Mouse (Mus musculus) embryonic facial prominence, embryonic 13.5 days (tissue): ENCODE measurements around the gene Pigl. TPM values are rescaled to one million over a fixed set of nuclear protein-coding genes. Genes with fewer than 3 reads are reported as not detected.

Experiments
- ATAC-seq: fragments of 200-750 bp; cut with Nextera tagmentation; 2 replicates; pipeline ENCODE4 v1.8.0; 2017; ENCODE audit warnings: low read depth; ENCODE audit not compliant: insufficient number of reproducible peaks, insufficient read depth, low FRiP score, low TSS enrichment
- H3K27ac ChIP-seq: fragments of 300-500 bp; sonication (generic); 2 replicates; pipeline ENCODE4 v1.5.1; 2015; ENCODE audit warnings: moderate library complexity, mild to moderate bottlenecking, inconsistent platforms
- H3K27me3 ChIP-seq: fragments of 300-500 bp; sonication (generic); 2 replicates; pipeline ENCODE4 v1.6.1; 2015; ENCODE audit warnings: mild to moderate bottlenecking, inconsistent platforms
- H3K36me3 ChIP-seq: fragments of 300-500 bp; sonication (generic); 2 replicates; pipeline ENCODE4 v1.6.1; 2015; ENCODE audit warnings: mild to moderate bottlenecking, inconsistent platforms
- H3K4me1 ChIP-seq: fragments of 300-500 bp; sonication (generic); 2 replicates; pipeline ENCODE4 v1.6.1; 2015; ENCODE audit warnings: inconsistent platforms
- H3K4me2 ChIP-seq: fragments of 300-500 bp; sonication (generic); 2 replicates; pipeline ENCODE4 v1.6.1; 2015; ENCODE audit warnings: moderate library complexity, mild to moderate bottlenecking, inconsistent platforms
- H3K4me3 ChIP-seq: fragments of 300-500 bp; sonication (generic); 2 replicates; pipeline ENCODE4 v1.5.1; 2015; ENCODE audit warnings: mild to moderate bottlenecking, inconsistent platforms
- H3K9ac ChIP-seq: fragments of 300-500 bp; sonication (generic); 2 replicates; pipeline ENCODE4 v1.6.1; 2015; ENCODE audit warnings: mild to moderate bottlenecking, inconsistent platforms
- H3K9me3 ChIP-seq: fragments of 300-500 bp; sonication (generic); 2 replicates; pipeline ENCODE4 v1.6.1; 2016; ENCODE audit warnings: inconsistent platforms
- WGBS: fragments of 180-500 bp; shearing (Covaris S2); methylation state at CpG from one replicate; pipeline ENCODE4 v1.1.7; 2015; ENCODE audit warnings: mixed read lengths; 5-methylcytosine and 5-hydroxymethylcytosine counted together
- polyA plus RNA-seq: library from polyadenylated mRNA; unstranded; fragments of >200 nt; fragmentation: Nextera tagmentation; extraction: Ambion mirVana; gene quantifications from 2 replicates; pipeline ENCODE4 v1.2.1, GENCODE M21; 2015

The Pigl gene
- polyA plus RNA-seq, result 8.4 and 9.6 TPM in 2 replicates

DNA sequence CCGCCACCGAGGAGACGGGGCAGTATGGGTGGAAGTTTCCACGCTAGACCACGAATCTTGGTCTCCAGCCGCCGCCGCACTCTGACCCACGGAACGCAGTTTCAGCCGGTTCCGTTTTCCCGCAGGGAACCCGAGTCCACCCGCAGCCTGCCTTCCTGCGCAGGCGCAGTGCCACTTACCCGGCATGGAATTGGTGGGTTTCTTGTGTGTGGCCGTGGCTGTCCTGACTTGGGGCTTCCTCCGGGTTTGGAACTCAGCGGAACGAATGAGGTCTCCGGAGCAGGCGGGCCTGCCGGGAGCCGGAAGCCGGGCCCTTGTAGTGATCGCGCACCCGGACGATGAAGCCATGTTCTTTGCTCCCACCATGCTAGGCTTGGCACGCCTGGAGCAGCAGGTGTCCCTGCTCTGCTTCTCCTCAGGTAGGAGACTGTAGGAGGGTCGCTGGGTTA, at the start of gene Pigl, which contains the start of gene Ncor1:
Pigl (plus strand) TSS at position 185 of the 449 bp plus-strand sequence.
Ncor1 (minus strand) TSS at position 266 of the 449 bp plus-strand sequence.
- Histone ChIP-seq H3K9ac (peak within 1 kb of the TSS; percentile 99), H3K4me2 (peak within 1 kb of the TSS; percentile 81), H3K36me3 (no peaks in the 10 kb centered on the region), H3K27ac (peak within 1 kb of the TSS; percentile 97), H3K27me3 (no peaks in the 10 kb centered on the region), H3K4me3 (peak within 1 kb of the TSS; percentile 94), H3K9me3 (no peaks in the 10 kb centered on the region), H3K4me1 (peaks cover 16% of the 10 kb centered on the region)
- ATAC-seq, result peak; percentile 21
- WGBS, result under 1% methylated on average over 33 of the region's 33 CpGs

DNA sequence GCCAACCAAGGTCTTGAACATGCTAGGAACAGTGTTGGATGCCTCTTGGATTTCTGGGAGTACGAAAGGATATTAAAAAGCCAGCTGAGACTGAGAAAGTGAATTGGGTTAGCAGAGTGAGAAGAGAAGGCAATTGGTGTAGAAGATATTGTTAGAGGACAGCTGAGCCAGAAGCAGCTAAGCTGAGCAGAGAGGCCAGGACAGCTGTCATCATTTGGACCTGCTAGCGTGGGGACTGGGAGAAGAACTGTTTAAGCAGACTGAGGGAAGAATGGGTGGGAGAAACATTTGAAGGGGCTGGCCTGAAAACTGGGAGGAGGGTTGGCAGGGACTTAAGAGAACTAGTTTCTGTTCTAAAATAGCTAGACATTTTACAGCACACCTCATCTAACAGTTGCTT, 49.4 kb upstream of the Pigl start:
- no peaks in the 10 kb centered on the region for H3K4me1 ChIP-seq
- H3K36me3 ChIP-seq, result peaks cover 37% of the 10 kb centered on the region
- no peaks in the 10 kb centered on the region for H3K27me3 ChIP-seq
- H3K4me2 ChIP-seq, result no peak overlapping the region
- H3K9me3 ChIP-seq, result no peaks in the 10 kb centered on the region
- no peak overlapping the region for H3K27ac ChIP-seq
- 91% methylated on average over 2 of the region's 2 CpGs for WGBS
- ATAC-seq, result no peak
- H3K9ac ChIP-seq, result no peak overlapping the region
- no peak overlapping the region for H3K4me3 ChIP-seq

DNA sequence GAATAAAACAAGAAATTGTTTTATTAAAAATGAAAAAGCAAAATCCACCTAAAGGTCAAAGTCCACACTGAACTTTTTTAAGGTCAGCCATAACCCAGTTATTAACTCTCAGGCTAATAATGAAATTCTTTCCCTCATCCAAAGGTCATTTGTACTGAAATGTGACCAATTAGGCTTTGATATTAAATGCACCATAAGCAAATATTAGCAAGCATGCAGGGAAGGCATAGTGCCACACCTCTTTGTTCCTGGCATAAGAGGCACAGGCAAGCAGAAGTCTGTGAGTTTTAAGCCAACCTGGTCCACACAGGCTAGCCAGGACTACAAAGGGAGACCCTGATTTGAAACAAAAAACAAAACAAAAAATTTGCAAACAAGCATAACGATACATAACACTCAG, 48.6 kb upstream of the Pigl start:
- 98% methylated on average over 1 of the region's 1 CpGs for WGBS
- Histone ChIP-seq H3K4me1 (no peaks in the 10 kb centered on the region), H3K36me3 (peaks cover 44% of the 10 kb centered on the region), H3K4me3 (no peak overlapping the region), H3K27me3 (no peaks in the 10 kb centered on the region), H3K4me2 (no peak overlapping the region), H3K27ac (no peak overlapping the region), H3K9me3 (no peaks in the 10 kb centered on the region), H3K9ac (no peak overlapping the region)
- ATAC-seq, result no peak

DNA sequence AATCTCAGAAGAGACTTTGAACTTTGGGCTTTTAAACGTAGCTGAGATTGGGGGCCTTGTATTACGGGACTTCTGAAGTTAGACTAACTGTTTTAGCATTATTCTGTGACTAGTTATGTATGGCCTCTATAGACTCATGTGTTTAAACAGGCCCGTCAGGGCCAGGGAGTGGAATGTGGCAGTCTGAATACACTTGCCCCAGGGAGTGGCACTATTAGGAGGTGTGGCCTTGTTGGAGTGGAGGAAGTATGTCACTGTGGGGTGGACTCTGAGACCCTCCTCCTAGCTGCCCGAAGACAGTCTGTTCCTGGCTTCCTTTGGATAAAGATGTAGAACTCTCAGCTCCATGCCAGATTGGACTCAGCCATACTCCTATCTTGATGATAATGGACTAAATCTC, 43.2 kb upstream of the Pigl start:
- Histone ChIP-seq H3K9ac (no peak overlapping the region), H3K4me2 (no peak overlapping the region), H3K4me3 (no peak overlapping the region), H3K27me3 (no peaks in the 10 kb centered on the region), H3K4me1 (no peaks in the 10 kb centered on the region), H3K36me3 (peaks cover 62% of the 10 kb centered on the region), H3K27ac (no peak overlapping the region), H3K9me3 (no peaks in the 10 kb centered on the region)
- WGBS, result 84% methylated on average over 4 of the region's 4 CpGs
- no peak for ATAC-seq

DNA sequence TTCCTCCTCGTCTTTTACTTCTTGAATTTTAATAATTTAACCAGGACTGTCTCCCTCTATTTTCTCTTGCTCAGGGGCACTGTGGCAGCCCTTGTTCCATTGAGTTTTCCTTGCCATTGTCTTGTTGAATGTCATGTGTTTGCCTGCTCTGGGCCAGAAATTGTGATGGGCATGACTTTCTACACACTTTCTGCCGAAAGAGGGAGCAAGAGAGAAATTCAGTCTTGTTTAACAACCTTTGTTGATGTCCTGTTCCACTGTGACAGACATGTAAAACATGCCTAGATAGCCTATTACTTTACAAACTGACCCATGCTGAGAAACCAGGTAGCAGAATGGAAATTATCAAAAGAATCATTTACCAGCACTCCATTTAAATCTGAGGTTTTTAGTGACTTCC, 33.7 kb upstream of the Pigl start:
- Histone ChIP-seq H3K36me3 (peaks cover 42% of the 10 kb centered on the region), H3K4me1 (no peaks in the 10 kb centered on the region), H3K4me2 (no peak overlapping the region), H3K27me3 (no peaks in the 10 kb centered on the region), H3K4me3 (no peak overlapping the region), H3K9ac (no peak overlapping the region), H3K27ac (no peak overlapping the region), H3K9me3 (no peaks in the 10 kb centered on the region)
- ATAC-seq, result no peak
- 72% methylated on average over 2 of the region's 2 CpGs for WGBS

DNA sequence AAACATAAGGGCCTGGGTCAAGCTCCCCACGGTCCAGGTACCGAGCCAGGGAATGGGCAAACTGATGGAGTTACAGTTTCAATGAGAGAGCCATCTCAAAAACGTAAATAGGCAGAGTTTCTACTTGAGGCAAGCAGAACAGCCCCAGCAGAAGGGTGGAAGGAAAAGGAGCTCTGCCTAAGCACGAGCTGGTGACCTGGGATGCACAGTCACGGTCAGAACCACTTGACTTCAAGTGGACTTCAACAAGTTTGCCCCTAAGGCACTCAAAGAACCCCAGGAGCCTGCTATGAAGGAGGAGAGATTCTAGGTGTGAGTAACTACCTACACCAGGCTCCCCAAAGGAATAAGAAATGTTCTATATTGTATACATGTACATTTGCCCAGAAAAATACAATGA, 32.0 kb upstream of the Pigl start:
- Histone ChIP-seq H3K4me1 (no peaks in the 10 kb centered on the region), H3K36me3 (peaks cover 50% of the 10 kb centered on the region), H3K9ac (no peak overlapping the region), H3K9me3 (no peaks in the 10 kb centered on the region), H3K27me3 (no peaks in the 10 kb centered on the region), H3K4me2 (no peak overlapping the region), H3K4me3 (no peak overlapping the region), H3K27ac (no peak overlapping the region)
- ATAC-seq, result no peak
- 86% methylated on average over 5 of the region's 5 CpGs for WGBS

DNA sequence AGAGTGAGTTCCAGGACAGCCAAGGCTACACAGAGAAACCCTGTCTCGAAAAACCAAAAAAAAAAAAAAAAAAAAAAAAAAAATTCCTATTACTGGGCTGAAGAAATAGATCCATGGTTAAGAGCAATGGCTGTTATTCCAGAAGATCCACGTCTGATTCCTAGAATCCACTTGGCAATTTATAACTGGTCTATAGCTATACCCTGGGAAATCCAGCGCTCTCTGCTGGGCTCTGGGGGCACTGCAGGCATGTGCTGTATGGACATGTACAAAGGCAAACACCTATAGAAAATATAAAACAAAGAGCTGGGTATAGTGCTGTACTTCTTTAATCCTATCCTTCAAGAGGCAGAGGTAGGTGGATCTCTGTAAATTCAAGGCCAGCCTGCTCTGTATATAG, 31.2 kb upstream of the Pigl start:
- Histone ChIP-seq H3K4me2 (no peak overlapping the region), H3K4me1 (no peaks in the 10 kb centered on the region), H3K9me3 (no peaks in the 10 kb centered on the region), H3K27me3 (no peaks in the 10 kb centered on the region), H3K9ac (no peak overlapping the region), H3K4me3 (no peak overlapping the region), H3K36me3 (peaks cover 49% of the 10 kb centered on the region), H3K27ac (no peak overlapping the region)
- WGBS, result 82% methylated on average over 2 of the region's 3 CpGs
- no peak for ATAC-seq

DNA sequence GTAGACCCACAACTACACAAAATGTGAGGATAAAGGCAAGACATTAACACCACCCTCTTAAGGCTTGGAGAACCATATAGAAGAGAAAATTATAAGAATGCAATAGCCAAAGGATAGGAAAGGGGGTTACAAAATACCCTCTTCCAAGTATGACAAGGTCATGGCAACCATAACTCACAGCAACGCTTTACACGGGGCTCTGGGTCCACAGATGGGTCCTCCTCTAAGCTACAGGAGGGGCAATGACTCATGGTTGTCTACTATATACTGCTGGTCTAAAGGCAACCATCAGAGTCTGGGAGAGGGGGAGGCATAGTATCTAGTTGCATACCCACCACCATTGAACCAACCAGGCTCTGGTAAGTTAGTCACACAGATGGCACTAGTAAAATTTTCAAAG, 26.0 kb upstream of the Pigl start:
- H3K9me3 ChIP-seq, result no peaks in the 10 kb centered on the region
- no peak overlapping the region for H3K4me3 ChIP-seq
- no peaks in the 10 kb centered on the region for H3K4me1 ChIP-seq
- H3K27me3 ChIP-seq, result no peaks in the 10 kb centered on the region
- H3K9ac ChIP-seq, result no peak overlapping the region
- 95% methylated on average over 2 of the region's 2 CpGs for WGBS
- no peak for ATAC-seq
- no peak overlapping the region for H3K27ac ChIP-seq
- no peak overlapping the region for H3K4me2 ChIP-seq
- H3K36me3 ChIP-seq, result peaks cover 59% of the 10 kb centered on the region

DNA sequence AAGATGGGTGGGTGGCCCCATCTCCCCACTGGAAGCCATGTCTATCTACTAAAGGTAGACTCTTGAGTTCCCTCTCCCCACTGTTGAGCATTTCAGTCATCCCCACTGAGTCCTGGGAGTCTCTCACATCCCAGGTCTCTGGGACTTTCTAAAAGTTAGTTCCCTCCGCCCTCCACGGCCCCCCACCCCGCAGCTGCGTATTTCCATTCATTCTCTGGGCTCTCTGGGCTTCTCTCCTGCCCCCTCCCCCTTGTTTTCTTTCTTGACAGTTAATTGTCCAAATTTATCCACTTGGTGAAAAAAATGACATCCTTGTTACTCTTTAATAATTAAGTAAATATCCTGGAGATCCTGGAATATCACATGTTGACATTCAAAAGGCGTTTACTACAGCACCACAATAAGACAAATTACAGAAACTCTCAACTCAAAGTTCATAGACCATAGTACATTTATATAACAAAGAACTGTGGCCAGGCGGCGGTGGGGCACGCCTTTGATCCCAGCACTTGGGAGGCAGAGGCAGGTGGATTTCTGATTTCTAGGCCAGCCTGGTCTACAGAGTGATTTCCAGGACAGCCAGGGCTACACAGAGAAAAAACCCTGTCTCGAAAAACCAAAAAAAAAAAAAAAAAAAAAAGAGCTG, 17.5 kb upstream of the Pigl start:
- Histone ChIP-seq H3K36me3 (peaks cover 31% of the 10 kb centered on the region), H3K27ac (no peak overlapping the region), H3K4me2 (no peak overlapping the region), H3K27me3 (no peaks in the 10 kb centered on the region), H3K9me3 (no peaks in the 10 kb centered on the region), H3K4me3 (no peak overlapping the region), H3K9ac (no peak overlapping the region), H3K4me1 (no peaks in the 10 kb centered on the region)
- WGBS, result 95% methylated on average over 9 of the region's 9 CpGs
- ATAC-seq, result no peak

DNA sequence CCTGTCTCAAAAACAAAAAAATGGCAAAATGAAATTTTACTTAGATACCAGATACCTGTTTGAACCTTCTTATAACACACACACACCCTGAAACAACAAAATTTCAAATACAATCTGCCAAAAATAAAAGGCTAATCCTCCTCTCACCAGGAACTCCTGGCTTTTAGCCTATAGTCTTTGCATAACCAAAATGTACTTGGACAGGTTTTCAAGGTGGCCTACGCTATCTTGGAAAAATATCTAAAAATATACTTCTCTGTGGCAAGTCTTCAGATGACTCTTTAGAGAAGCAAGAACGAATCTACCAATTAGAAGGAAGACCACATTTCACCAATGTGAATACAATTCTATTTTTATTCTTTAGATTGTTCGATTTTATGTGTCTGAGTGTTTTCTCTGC, 12.5 kb upstream of the Pigl start:
- H3K36me3 ChIP-seq, result peaks cover 27% of the 10 kb centered on the region
- no peak overlapping the region for H3K9ac ChIP-seq
- ATAC-seq, result no peak
- no peaks in the 10 kb centered on the region for H3K27me3 ChIP-seq
- H3K4me2 ChIP-seq, result no peak overlapping the region
- no peaks in the 10 kb centered on the region for H3K9me3 ChIP-seq
- no peak overlapping the region for H3K27ac ChIP-seq
- WGBS, result 94% methylated on average over 3 of the region's 3 CpGs
- H3K4me3 ChIP-seq, result no peak overlapping the region
- no peaks in the 10 kb centered on the region for H3K4me1 ChIP-seq

DNA sequence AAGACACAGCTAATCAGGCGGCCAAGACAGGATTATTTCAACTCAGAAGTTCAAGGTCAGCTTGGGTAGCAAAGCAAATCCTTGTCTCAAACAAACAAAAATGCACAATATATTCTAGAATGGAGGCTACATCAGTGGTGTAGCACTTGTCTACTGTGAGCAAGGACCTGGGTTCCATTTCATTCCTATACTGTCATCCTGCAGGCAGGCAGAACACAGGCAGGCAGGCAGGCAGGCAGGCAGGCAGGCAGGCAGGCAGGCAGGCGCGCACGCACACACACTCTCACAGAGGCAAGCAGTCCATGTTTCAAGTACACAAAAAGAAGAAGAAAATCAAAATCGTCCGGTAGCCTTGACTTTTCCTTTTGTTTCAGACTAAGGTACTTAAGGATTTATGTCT, 9.3 kb upstream of the Pigl start:
- H3K4me3 ChIP-seq, result no peak overlapping the region
- no peak overlapping the region for H3K9ac ChIP-seq
- H3K4me1 ChIP-seq, result no peaks in the 10 kb centered on the region
- 91% methylated on average over 6 of the region's 6 CpGs for WGBS
- H3K27ac ChIP-seq, result no peak overlapping the region
- H3K4me2 ChIP-seq, result no peak overlapping the region
- H3K9me3 ChIP-seq, result no peaks in the 10 kb centered on the region
- H3K27me3 ChIP-seq, result no peaks in the 10 kb centered on the region
- ATAC-seq, result no peak
- H3K36me3 ChIP-seq, result peaks cover 29% of the 10 kb centered on the region

DNA sequence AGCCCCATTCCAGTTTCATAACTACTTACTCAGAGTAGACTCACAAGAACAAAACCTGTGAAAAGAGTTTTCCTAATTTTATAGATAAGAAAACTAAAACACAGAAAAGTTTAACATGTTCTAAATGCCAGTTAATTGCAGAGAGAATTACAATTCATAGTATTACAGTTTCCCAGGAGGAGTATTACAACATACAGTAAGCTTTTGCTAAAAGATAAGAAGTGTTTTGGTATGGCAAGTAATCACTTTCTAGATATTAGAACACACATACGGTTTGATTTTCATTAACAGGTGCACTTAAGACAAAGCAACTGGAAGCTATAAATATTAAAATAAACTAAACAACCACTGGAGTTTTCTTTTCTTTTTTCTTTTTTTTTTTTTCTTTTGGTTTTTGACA, 3.1 kb upstream of the Pigl start:
- peaks cover 16% of the 10 kb centered on the region for H3K4me1 ChIP-seq
- peaks cover 9% of the 10 kb centered on the region for H3K36me3 ChIP-seq
- peak overlapping the region; percentile 81 for H3K4me2 ChIP-seq
- H3K9ac ChIP-seq, result no peak overlapping the region
- no peak for ATAC-seq
- 0 out of 2 replicates have a peak overlapping the region, but pooled peaks have one; percentile 9 for H3K4me3 ChIP-seq
- WGBS, result 87% methylated on average over 1 of the region's 1 CpGs
- no peak overlapping the region for H3K27ac ChIP-seq
- H3K9me3 ChIP-seq, result no peaks in the 10 kb centered on the region
- no peaks in the 10 kb centered on the region for H3K27me3 ChIP-seq
